Mouse (Mus musculus): Measurements from ENCODE around the gene Rwdd2a. TPM values are rescaled to one million over a fixed set of nuclear protein-coding genes. Genes with fewer than 3 reads are reported as not detected.
"Not testable (repeated sequence)": the region's sequence is repeated elsewhere in the genome, so short reads cannot be mapped to it uniquely, and the experiment has no call there.

Gene Rwdd2a
- polyA plus RNA-seq, 1 experiment, result 1.8 TPM

- peaks cover 5% of the 10 kb centered on the region for H3K4me1 ChIP-seq (replicated peaks; ENCODE audit: control insufficient read depth, insufficient read depth, low read length)
- peak; percentile 11 for DNase-seq
- H3K36me3 ChIP-seq (ENCODE audit: control insufficient read depth, insufficient read depth, low read length), result no peaks in the 10 kb centered on the region
- H3K27me3 ChIP-seq (ENCODE audit: control insufficient read depth, insufficient read depth, low read length), result no peaks in the 10 kb centered on the region
- no peak for TF ChIP-seq POLR2A (IDR thresholded peaks at IDR 0.05; ENCODE audit: control insufficient read depth, extremely low read depth, insufficient read depth, low read length, poor library complexity)
- no peak for TF ChIP-seq CTCF (IDR thresholded peaks at IDR 0.05; ENCODE audit: borderline replicate concordance, control insufficient read depth, extremely low read depth, insufficient read depth, low read length, poor library complexity)
- no peak overlapping the region for H3K4me3 ChIP-seq (ENCODE audit: control insufficient read depth, insufficient read depth, low read length)
- 6% methylated on average over 10 of the region's 10 CpGs for WGBS
- H3K27ac ChIP-seq (ENCODE audit: control insufficient read depth, insufficient read depth, low read length), result no peak overlapping the region
These were observed 7.9 kb downstream of the Rwdd2a start for GRCm38 (mm10) chr9:86579657-86580056.

GRCm38 (mm10) chr9:86583740-86584139 lies 11.9 kb downstream of the Rwdd2a start:
- peaks cover 5% of the 10 kb centered on the region for H3K4me1 ChIP-seq (replicated peaks; ENCODE audit: control insufficient read depth, insufficient read depth, low read length)
- H3K4me3 ChIP-seq (ENCODE audit: control insufficient read depth, insufficient read depth, low read length), result no peak overlapping the region
- no peaks in the 10 kb centered on the region for H3K27me3 ChIP-seq (ENCODE audit: control insufficient read depth, insufficient read depth, low read length)
- WGBS, result 54% methylated on average over 3 of the region's 3 CpGs
- no peak overlapping the region for H3K27ac ChIP-seq (ENCODE audit: control insufficient read depth, insufficient read depth, low read length)
- TF ChIP-seq CTCF (IDR thresholded peaks at IDR 0.05; ENCODE audit: borderline replicate concordance, control insufficient read depth, extremely low read depth, insufficient read depth, low read length, poor library complexity), result 0 out of 2 replicates have a peak, but pooled peaks have one; percentile 60
- TF ChIP-seq POLR2A (IDR thresholded peaks at IDR 0.05; ENCODE audit: control insufficient read depth, extremely low read depth, insufficient read depth, low read length, poor library complexity), result no peak
- H3K36me3 ChIP-seq (ENCODE audit: control insufficient read depth, insufficient read depth, low read length), result no peaks in the 10 kb centered on the region
- peak; percentile 73 for DNase-seq

- Histone ChIP-seq H3K4me3 (ENCODE audit: control insufficient read depth, insufficient read depth, low read length) (no peak overlapping the region), H3K27ac (ENCODE audit: control insufficient read depth, insufficient read depth, low read length) (no peak overlapping the region), H3K4me1 (replicated peaks; ENCODE audit: control insufficient read depth, insufficient read depth, low read length) (no peaks in the 10 kb centered on the region), H3K27me3 (ENCODE audit: control insufficient read depth, insufficient read depth, low read length) (no peaks in the 10 kb centered on the region), H3K36me3 (ENCODE audit: control insufficient read depth, insufficient read depth, low read length) (no peaks in the 10 kb centered on the region)
- TF ChIP-seq CTCF (IDR thresholded peaks at IDR 0.05; ENCODE audit: borderline replicate concordance, control insufficient read depth, extremely low read depth, insufficient read depth, low read length, poor library complexity), result no peak
- no peak for TF ChIP-seq POLR2A (IDR thresholded peaks at IDR 0.05; ENCODE audit: control insufficient read depth, extremely low read depth, insufficient read depth, low read length, poor library complexity)
- no peak for DNase-seq
- 91% methylated on average over 11 of the region's 11 CpGs for WGBS
These were observed 15.4 kb downstream of the Rwdd2a start for GRCm38 (mm10) chr9:86587019-86587795.

GRCm38 (mm10) chr9:86592676-86593668 lies 21.2 kb downstream of the Rwdd2a start:
- Histone ChIP-seq H3K4me3 (ENCODE audit: control insufficient read depth, insufficient read depth, low read length) (no peak overlapping the region), H3K27me3 (ENCODE audit: control insufficient read depth, insufficient read depth, low read length) (no peaks in the 10 kb centered on the region), H3K4me1 (replicated peaks; ENCODE audit: control insufficient read depth, insufficient read depth, low read length) (no peaks in the 10 kb centered on the region), H3K27ac (ENCODE audit: control insufficient read depth, insufficient read depth, low read length) (no peak overlapping the region), H3K36me3 (ENCODE audit: control insufficient read depth, insufficient read depth, low read length) (no peaks in the 10 kb centered on the region)
- TF ChIP-seq CTCF (IDR thresholded peaks at IDR 0.05; ENCODE audit: borderline replicate concordance, control insufficient read depth, extremely low read depth, insufficient read depth, low read length, poor library complexity) (0 out of 2 replicates have a peak, but pooled peaks have one; percentile 24), POLR2A (IDR thresholded peaks at IDR 0.05; ENCODE audit: control insufficient read depth, extremely low read depth, insufficient read depth, low read length, poor library complexity) (no peak)
- WGBS, result 73% methylated on average over 19 of the region's 19 CpGs
- no peak for DNase-seq

- H3K27ac ChIP-seq (ENCODE audit: control insufficient read depth, insufficient read depth, low read length); H3K27me3 ChIP-seq (ENCODE audit: control insufficient read depth, insufficient read depth, low read length); H3K4me1 ChIP-seq (replicated peaks; ENCODE audit: control insufficient read depth, insufficient read depth, low read length); H3K36me3 ChIP-seq (ENCODE audit: control insufficient read depth, insufficient read depth, low read length); DNase-seq; H3K4me3 ChIP-seq (ENCODE audit: control insufficient read depth, insufficient read depth, low read length): not testable (repeated sequence)
- 82% methylated on average over 10 of the region's 10 CpGs for WGBS
These were observed 22.6 kb downstream of the Rwdd2a start for GRCm38 (mm10) chr9:86594357-86594767.

- H3K4me1 ChIP-seq (replicated peaks; ENCODE audit: control insufficient read depth, insufficient read depth, low read length); H3K27me3 ChIP-seq (ENCODE audit: control insufficient read depth, insufficient read depth, low read length); H3K27ac ChIP-seq (ENCODE audit: control insufficient read depth, insufficient read depth, low read length); H3K36me3 ChIP-seq (ENCODE audit: control insufficient read depth, insufficient read depth, low read length); DNase-seq; H3K4me3 ChIP-seq (ENCODE audit: control insufficient read depth, insufficient read depth, low read length): not testable (repeated sequence)
These were observed 25.2 kb downstream of the Rwdd2a start for GRCm38 (mm10) chr9:86596983-86597382.

Data from thymus, adult 2 months (tissue).